Mouse (Mus musculus) spleen, postnatal 10 days (tissue): ENCODE measurements around the gene Usp22.
"Not testable (repeated sequence)": the region's sequence is repeated elsewhere in the genome, so short reads cannot be mapped to it uniquely, and the experiment has no call there.

ENCODE experiments used
- DNase-seq, 2 experiments: peaks; one replicate each; pipeline ENCODE4 v3.0.0; 2021 to 2022; ENCODE audit warnings: low spot score in 2 of 2

Gene Usp22

DNA sequence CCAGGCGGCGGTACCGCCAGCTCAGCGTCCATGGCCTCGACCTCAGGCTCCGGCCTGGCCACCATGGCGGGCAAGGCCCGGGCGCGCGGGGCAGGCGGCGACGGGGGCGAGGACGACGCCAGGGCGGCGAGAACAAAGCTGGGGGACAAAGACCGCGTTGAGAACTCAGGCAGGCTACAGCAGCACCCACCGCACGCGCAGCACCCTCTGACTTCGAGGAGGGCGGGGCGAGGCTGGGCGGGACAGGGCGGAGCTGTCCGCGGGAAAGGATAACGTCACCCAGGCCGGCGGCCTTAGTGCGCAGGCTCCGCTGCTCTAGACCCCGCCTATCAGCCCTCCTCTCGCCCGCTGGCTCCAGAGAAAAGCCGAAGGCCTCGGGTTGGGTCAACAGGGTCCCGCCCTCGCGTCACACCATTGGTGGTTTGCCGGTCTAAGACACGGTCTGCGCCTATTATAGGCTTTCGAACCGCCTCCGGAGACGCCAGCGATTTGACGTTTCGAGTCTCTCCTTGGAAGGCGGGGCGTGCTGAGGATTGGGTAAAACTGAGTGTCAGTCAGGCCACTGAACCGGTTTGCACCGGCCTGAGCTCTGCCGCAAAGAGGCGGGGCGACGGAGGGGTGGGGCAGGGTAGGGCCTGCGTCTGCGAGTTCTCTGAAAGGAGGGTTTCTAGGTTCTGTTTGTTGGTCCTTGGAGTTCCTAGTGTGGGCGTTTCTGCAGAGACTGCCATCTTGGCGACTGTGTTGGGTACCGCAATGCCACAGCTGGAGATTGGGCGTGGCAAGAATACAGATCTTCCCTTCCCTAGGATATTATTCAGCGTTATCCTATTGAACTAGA is at the start of gene Usp22:
Gene Usp22 (minus strand): TSS at position 235 of the 838 bp plus-strand sequence.
- DNase-seq: peak; percentile 94 to 99

DNA sequence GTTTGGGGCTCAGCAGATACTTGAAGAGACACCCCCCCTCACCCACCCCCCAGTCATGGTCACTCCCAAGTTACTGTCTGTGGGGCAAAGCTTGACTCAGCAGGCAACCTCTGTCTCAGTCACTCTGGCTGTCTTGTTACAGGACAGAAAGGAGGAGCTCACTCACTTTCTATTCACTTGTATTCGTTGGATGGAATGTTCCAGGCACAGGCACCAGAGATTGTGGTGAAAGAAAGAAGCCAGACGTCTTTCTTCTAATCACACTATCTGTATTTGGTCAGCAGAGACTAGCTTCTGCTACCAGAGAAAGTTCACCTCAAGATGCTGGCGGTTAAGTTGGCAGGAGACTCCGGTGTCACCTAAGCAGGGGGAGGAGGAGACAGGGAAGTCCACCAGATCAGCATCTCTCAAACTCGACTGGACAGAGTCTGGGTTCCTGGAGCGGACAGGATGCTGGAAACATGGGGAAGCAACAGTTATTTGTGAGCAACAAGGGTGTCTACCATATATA is 49.4 kb upstream of the Usp22 start:
- DNase-seq: no peak

DNA sequence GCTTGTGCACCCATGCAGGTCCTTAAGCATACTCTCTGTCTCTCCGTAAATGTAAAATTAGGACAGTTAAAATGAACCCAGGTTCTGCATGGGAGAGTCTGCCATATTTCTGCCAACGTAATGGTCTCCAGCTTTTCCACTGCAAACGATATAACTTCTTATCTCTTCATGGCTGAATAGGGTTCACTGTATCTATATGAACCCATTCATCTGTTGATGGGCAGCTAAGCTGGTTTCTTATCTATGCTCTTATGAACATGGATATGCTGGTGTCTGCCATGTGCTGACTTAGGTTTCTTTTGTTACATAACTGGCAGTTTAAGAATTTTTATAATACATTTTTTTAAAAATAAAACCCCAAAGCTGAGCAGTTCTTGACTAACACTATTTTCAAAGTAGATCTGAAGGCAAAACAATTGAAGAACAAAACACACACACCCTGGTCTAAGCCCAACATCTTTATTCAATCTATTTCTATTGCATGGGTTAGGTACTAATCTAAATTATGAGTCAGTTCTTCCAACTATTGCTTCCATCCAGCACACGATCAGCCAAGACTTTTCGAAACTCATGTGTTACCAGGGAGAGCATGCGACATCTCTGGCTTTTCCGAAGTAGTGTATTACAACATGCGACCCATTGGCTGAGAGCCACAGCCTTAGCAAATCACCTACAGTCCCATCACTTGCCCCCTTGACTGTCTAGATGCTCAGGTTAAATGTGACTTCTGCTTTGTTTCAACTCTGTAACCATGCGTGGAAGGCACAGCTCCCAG is 48.3 kb upstream of the Usp22 start:
- no peak for DNase-seq

DNA sequence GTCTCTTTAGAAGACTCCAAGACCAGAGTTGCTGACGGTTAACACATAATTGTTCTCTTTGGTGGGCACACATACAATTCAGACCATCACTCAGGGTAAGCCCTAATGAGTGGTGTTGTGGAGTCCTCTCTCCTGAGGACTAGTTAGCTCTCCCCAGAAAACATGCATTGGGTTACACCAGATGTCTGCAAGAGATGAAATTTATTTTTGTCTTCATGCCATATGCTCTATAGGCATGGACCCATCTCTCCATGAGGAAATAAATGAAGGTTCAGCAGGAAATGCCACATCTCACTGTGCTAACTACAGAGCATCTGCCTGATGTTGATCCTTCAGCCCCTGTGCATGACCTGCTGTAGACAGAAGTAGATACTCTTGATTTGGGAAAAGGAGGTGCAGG is 47.2 kb upstream of the Usp22 start:
- no peak for DNase-seq

DNA sequence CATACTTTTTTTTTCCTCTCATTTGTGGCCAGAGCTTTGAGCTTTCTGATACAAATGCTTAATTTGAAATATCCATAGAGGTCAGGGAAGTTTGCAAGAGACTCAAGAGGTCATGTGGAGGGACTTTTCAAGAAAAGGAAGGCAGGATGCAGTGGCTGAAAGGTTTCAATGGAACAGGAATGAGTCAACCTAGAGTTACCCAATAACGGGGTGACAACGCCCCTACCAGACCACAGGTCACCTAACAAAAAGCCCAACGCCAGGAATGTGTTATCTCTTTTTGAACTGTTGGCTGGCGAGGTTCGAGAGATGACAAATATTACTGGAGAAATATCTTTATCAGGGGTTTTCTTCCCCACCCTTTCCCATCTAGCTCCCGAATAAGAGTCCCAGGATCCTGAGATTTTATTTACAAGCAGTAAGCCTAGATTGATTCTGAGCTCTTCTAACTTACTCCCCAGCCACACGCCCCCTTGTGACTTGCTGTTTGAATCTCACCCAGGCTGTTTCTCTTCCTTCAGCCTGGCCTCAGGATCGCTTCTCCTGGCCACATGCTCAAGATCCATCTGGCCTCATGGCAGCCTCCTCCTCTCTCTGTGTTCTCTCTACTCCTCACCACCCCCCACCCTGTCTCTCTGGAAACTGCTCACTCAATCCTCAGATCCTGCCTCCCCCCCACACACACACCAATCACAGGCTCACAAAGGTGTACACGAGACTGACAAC is 45.5 kb upstream of the Usp22 start:
- no peak for DNase-seq

DNA sequence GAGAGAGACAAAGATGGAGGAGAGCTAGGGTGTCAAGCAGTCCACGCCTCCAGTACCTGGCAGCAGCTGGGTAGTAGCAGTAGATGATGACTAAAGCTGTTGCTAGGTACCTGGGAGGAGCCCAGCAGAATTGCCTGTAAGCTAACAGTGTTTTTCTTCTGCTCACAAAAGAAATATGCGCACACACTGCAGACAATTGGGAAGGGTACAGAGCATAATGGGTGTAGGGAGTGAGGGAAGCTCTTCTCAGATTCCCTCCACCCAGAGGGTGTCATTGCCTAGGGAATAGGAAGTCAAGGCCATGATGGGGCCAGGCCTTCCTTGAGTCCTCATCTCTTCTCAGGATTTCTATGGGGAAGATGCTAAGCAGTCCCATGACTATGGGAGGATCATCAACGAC is 41.1 kb upstream of the Usp22 start:
- DNase-seq: no peak

DNA sequence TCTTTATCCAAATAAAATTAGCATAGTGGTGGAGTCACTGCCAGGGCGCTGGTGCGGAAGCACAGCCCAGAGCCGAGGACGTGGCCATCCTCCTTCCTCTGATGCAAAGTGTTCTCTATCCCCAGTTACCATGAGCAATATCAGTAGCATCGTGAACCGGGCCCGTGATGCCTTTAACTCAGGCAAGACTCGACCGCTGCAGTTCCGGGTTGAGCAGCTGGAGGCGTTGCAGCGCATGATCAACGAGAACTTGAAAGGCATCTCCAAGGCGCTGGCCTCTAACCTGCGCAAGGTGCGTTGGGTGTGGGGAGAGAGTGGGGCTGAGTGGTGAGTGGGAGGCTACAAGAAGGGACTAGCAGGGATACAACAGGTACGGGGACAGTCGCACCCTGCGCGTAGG is 37.2 kb upstream of the Usp22 start:
- peak in 1 of 2 experiments; percentile 42 for DNase-seq

DNA sequence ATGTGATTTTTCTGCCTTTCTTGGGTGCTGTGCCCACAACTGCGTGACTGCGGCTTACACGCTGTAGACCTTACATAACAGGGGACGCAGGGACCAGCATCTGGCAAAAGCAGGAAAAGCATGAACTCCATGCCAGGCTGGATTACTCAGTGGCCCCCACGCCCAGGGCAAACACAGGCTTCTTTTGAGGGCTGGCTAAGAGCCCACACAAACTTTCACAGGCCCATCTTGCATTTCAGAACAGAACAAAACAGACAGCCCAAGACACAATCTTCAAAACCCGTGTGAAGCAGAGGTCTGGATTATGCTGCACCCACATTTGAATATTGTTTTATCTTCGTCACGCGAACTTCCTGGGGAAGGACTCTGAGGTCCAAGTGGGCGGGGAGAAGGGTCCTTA is 33.5 kb upstream of the Usp22 start:
- DNase-seq: no peak

DNA sequence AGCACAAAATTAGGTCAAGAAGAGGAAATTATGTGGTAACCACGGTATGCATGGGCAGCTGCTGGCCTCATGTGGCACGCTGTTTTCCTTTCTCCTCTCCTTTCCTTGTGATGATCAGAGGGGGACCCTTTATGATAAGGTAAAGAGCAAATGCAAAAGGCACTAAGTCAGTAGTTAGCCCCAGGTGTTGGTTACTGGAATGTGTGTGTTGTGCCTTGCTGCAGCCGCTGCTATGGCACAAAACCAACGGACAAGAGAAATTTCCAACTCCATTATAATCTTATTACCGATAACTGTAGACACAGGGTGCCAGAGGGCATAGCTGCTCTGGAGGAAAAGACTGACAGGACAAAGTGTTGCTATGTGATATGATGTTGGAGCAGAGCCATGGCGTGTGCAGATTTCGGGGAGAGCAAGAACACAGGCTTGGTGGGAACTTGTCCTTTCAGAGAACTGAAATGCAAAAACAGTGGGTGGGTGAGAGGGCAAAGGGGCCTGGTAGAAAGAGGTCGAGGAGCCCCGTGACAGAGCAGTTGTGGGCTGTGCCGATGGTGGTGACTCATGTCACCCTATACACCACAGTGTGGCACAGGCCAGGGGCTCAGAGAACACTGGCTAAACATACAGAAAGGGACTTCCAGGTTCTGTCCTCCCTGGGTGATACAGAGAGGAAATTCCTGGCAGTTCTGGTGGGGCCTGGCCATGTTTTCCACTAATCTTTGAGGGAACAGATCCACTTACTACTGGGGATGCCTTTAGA is 32.8 kb upstream of the Usp22 start, which contains the start of gene Aldh3a1:
Gene Aldh3a1 (plus strand): TSS at position 51 of the 760 bp plus-strand sequence.
- no peak for DNase-seq

DNA sequence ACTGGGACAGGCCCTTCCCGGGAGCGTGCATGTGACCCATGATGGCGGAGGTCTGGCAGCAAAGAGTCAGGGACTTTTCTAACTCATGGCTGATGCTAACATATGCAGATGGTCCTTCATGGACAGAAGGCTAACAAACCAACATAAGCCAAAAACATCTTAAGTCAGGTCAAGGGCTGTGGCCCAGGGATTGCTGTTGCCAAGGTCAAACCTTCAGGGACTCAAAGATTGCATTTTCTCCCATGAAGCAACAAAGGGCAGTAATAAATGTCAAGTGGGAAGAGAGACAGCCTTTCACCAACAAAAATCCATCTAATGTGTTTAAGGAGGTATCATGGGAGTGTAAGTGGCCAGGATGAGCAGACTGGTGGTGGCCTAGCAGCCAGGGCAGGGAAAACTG is 31.3 kb upstream of the Usp22 start:
- DNase-seq: no peak

DNA sequence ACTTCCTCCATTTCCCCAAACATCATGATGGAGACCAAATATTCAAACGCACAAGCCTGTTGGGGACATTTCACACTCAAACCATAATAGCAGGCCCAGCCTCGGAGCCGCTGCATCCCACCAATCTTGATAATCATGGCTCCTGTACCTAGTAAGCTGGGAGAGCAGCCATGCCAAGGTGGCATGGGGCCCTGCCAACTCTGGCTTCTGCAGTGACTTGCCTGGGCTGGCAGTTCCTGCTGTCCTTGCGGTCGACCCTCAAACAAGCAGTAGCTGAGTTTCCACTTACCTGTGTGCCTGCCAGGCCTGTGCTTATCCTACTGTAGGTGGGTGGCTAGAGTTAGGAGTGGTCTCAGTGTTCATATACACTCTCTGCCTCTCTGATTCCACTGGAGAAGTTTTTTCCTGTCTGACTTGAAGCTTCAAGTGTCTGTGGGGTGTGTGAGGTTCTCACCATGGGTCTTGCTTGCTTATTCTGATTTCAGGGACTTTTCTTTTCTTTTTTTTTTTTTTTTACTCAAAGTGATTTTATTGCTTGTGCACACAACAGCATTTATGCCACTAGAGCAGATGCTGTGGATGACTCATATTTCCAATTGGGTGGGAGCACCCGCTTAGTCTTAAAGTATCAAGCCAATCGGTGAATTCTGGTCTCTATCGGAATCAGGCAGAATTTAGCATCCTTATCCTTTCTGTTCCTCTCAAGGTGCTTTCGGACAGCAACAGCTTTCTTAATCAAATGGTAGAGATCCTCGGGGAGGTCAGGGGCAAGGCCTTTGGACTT is 30.5 kb upstream of the Usp22 start:
- no peak for DNase-seq

DNA sequence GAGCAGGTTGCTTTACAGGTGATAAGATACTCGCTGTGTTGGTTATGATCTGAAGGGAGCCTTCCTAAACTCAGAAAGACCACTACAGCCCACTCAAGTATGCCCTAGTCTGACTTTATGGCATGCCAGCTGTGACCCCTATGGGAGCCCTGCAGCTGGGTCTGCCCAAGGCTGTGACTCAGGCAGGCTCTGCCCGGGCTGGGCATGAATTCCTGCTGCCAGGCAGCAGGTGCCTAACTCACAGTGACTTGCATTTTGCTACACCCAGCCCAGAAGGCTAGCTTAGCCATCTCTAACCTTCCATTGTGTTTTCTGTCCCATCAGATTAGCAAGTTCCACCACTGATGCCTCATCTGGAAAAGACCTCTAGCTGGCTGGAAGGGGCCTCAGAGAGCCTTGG is 28.0 kb upstream of the Usp22 start:
- DNase-seq: no peak

DNA sequence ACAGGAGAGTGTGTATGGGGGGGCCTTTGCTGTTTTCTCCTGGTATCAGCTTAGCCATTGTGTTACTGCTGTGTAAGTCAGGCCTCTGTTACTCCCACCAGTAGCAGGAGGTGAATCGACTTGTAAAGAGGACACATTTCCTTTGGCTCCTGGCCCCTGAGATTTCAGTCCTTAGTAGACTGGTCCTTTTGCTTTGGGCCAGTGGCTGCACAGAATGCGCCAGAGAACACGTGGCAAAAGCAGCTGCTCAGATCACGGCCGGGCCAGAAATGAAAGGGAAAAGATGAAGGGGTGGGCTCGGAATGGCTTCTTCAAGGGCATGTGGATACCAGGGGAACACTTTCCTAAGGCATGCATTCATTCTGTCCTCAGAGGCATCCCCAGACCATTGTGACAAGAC is 27.3 kb upstream of the Usp22 start:
- DNase-seq: no peak

DNA sequence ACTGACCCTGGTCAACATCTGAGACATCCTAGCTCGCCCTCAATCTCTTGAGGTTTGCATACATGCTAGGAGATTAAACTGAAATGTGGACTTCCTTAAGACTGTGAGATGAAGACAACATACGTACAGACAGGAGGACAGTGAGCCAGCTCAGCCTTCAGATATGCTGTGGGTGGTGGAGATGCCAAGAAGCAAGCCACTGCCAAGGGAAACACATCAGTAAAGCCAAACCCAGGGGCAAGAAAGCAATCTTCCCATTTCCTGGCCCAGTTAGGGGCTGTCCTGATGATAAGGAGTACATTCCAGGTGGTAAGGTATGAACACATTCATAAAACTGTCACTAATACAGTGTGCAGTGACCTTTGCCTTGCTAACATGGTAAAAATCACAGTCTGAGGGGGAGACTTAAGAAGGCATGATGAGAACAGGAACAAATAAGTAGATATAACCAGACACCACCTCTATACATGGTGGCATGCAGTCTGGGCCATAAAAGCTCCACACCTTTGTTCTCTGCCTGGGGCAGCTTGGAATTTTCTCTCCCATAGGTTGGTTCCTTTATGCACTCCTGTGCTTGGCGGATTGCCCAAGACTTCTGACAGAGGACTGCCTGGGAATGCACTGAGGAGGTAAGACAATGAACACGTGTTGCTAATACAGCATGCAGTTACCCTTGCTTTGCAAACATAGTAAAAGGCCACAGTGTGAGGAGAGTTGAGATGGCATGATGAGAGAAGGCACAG is 24.9 kb upstream of the Usp22 start:
- DNase-seq: no peak

DNA sequence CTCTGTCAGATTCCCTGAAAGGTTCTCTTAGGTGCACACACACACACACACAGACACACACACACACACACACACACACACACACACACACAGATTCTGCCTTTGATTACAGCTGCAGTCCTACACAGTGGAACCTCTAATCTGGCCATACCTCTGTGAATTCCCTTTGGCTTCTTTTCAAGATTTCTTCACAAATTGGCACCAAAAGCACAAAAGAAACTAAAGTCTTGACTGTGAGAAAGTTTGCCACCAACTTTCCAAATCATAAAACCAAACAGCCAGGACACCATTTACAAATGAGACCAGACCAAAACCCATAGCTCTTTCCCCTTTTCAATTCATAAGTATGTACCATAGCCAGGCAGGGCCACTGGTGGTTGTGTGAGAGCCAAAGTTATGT is 23.1 kb upstream of the Usp22 start:
- no peak for DNase-seq

DNA sequence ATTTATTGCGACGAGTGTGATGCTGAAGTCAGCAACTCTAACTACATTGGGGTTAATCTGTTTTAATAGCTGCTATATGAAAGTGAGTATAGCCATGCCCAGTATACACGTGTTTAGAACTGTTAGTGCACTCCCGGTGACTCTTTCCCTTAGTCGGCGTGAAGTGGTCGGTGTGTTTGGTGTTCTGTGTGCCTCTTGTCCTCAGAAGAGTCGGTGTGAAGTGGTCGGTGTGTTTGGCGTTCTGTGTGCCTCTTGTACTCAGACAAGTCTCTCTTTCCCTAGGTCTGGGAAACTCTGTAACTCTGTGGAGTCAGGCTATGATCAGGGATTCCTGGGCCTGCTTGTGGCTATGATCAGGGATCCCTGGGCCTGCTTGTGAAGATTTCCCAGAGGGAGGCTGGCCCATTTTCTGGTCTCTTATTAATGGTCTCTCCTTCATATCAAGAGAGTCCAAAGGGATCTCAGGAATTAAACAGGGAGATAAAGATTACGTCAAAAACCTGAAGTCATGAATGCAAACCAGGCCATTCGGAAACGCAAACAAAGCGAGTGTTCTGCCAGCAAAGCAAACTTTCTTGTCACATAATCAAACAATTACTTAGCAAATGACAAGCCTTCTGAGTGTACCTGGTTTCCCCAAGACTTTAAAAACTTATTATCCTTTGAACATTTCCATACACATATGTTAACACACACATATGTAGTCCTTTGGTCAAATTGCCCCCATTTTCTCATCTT is 21.9 kb upstream of the Usp22 start:
- DNase-seq: no peak

DNA sequence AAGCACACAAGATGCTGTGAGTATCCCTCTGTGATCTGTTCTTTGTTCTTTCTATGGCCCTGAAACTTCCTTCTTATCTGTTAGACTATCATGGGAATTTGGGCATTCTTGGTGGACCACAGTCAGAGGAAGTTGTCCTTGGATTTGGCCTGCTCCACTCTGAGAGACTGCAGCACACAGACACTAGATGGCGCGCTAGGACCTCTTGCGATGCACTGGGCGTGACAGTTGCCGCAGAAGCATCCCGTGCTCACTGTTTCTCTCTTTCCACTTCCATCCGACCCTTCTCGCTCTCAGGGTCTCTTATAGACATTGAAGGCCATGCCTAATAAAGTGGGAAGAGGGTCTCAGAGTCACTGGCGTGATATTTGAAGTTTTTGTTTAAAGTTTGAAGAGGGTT is 18.5 kb upstream of the Usp22 start:
- DNase-seq: peak; percentile 53 to 85

DNA sequence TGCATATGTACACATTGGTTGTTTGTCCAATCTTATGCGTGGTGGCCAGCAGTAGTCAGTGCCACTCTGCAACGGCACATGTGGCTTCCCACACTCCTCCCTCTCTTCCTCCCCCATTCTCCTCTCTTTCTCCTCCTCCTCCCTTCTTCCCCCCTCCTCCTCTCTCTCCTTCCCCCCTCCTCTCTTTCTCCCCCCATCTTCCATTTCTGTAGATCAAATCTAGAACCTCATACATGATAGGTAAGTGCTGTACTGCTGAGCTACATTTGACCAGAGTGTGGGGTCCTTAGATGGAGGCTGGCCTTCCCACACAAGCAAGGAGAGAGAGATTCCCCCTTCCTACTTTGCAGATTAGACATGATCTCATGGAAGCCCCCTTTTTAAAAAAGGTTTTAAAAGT is 17.9 kb upstream of the Usp22 start:
- no peak for DNase-seq

DNA sequence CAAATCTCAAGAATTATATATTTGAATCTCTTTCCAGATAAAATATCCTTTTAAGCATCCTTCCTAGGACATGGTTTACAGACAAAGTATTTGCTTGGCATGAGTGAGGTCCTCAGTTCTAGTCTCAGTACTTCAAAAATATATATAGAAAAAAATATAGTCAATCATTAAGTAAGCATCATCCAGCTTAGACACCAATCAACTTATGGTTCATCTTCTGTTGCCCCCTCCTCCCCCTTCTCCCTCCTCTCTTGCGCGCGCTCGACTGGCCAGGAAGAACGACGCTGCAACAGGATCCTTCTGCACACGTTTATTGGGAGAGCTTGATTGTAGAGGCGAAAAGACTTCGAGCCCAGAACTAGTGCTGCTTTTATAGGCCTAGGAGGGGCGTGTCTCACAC is 17.3 kb upstream of the Usp22 start:
- not testable (repeated sequence) for DNase-seq
